Mouse (Mus musculus) urinary bladder, adult 2 months (tissue): Measurements from ENCODE around the gene Vmn1r137. TPM values are rescaled to one million over a fixed set of nuclear protein-coding genes. Genes with fewer than 3 reads are reported as not detected.
"Not testable (repeated sequence)": the region's sequence is repeated elsewhere in the genome, so short reads cannot be mapped to it uniquely, and the experiment has no call there.

Experiments used
- DNase-seq: peaks from one replicate; pipeline ENCODE4 v3.0.0; 2022; ENCODE audit warnings: low spot score
- polyA plus RNA-seq: library from polyadenylated mRNA; depleted of rRNA; stranded (reverse); fragments of >200 nt; gene quantifications from 2 replicates; pipeline ENCODE4 v1.2.3, GENCODE M21; 2012; rRNA removed

The Vmn1r137 gene
- polyA plus RNA-seq, result not detected in 2 replicates

GRCm38 (mm10) chr7:21994287-21994686 is at the start of gene Vmn1r137:
Vmn1r137 (plus strand) TSS chr7:21994587.
- DNase-seq, result not testable (repeated sequence)

- not testable (repeated sequence) for DNase-seq
Observed at GRCm38 (mm10) chr7:22028797-22029196, 34.4 kb downstream of the Vmn1r137 start, which contains the start of gene Vmn1r138. Vmn1r138 (minus strand) TSS chr7:22028897.

Other genes starting within 250 kb of the Vmn1r137 start
- not detected in 2 replicates for gene Gm4175, start 233.1 kb upstream of the Vmn1r137 start, polyA plus RNA-seq
- not detected in 2 replicates for gene Gm4177, start 197.9 kb upstream of the Vmn1r137 start, polyA plus RNA-seq
- not detected in 2 replicates for gene Vmn1r135, start 162.2 kb upstream of the Vmn1r137 start, polyA plus RNA-seq
- gene Gm5725, start 150.3 kb upstream of the Vmn1r137 start, polyA plus RNA-seq, result not detected in 2 replicates
- not detected in 2 replicates for gene Gm5891, start 73.3 kb upstream of the Vmn1r137 start, polyA plus RNA-seq
- gene Vmn1r138, start 34.3 kb downstream of the Vmn1r137 start, polyA plus RNA-seq, result not detected in 2 replicates
- gene Gm6176, start 61.7 kb downstream of the Vmn1r137 start, polyA plus RNA-seq, result not detected in 2 replicates
- not detected in 2 replicates for gene Vmn1r139, start 74.5 kb downstream of the Vmn1r137 start, polyA plus RNA-seq
- not detected in 2 replicates for gene Gm16451, start 123.7 kb downstream of the Vmn1r137 start, polyA plus RNA-seq
- not detected in 2 replicates for gene Gm10666, start 140.2 kb downstream of the Vmn1r137 start, polyA plus RNA-seq
- not detected in 2 replicates for gene Vmn1r142, start 169.4 kb downstream of the Vmn1r137 start, polyA plus RNA-seq
- gene Vmn1r143, start 194.8 kb downstream of the Vmn1r137 start, polyA plus RNA-seq, result not detected in 2 replicates
- gene Gm8653, start 206.7 kb downstream of the Vmn1r137 start, polyA plus RNA-seq, result not detected in 2 replicates
- gene Gm8453, start 234.9 kb downstream of the Vmn1r137 start, polyA plus RNA-seq, result not detected in 2 replicates